Mouse (Mus musculus): ENCODE measurements around the gene Cradd. TPM values are rescaled to one million over a fixed set of nuclear protein-coding genes. Genes with fewer than 3 reads are reported as not detected.

Gene Cradd
- polyA plus RNA-seq, 1 experiment from 2014 or later = 13.0 TPM

DNA sequence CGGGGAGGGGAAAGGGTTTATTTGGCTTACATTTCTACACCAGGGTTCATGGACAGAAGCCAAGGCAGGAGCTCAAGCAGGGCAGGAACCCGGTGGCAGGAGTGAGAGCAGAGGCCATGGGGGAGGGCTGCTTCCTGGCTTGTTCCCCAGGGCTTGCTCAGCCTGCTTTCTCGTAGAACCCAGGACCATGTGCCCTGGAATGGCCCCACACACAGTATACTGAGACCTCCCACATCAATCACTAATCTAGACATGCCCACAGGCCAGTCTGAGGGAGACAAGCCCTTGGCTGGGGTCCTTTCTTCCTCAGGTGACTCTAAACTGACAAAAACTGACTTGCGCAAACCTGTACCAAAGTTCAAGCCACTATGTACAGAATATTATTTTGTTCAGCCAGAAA, 19.7 kb downstream of the Cradd start:
- no peak overlapping the region for H3K4me3 ChIP-seq (ENCODE audit: low read depth, low read length)
- H3K27ac ChIP-seq (ENCODE audit: low read length) = no peak overlapping the region
- H3K27me3 ChIP-seq (ENCODE audit: control insufficient read depth, insufficient read depth, low read length) = no peaks in the 10 kb centered on the region
- H3K9me3 ChIP-seq (ENCODE audit: control insufficient read depth, low read depth, low read length) = no peaks in the 10 kb centered on the region
- no peak for ATAC-seq (ENCODE audit: insufficient number of reproducible peaks, insufficient read depth, low FRiP score, low read depth)
- no peak overlapping the region for H3K4me2 ChIP-seq (replicated peaks; ENCODE audit: low read depth, low read length)
- WGBS = 43% methylated on average over 4 of the region's 4 CpGs
- H3K4me1 ChIP-seq (ENCODE audit: control insufficient read depth, insufficient read depth, low read length) = peaks cover 9% of the 10 kb centered on the region; the same call in 1 of the 2 replicates
- H3K9ac ChIP-seq (replicated peaks; ENCODE audit: low read depth, low read length) = no peak overlapping the region
- H3K36me3 ChIP-seq (ENCODE audit: control insufficient read depth, insufficient read depth, low read length) = no peaks in the 10 kb centered on the region

DNA sequence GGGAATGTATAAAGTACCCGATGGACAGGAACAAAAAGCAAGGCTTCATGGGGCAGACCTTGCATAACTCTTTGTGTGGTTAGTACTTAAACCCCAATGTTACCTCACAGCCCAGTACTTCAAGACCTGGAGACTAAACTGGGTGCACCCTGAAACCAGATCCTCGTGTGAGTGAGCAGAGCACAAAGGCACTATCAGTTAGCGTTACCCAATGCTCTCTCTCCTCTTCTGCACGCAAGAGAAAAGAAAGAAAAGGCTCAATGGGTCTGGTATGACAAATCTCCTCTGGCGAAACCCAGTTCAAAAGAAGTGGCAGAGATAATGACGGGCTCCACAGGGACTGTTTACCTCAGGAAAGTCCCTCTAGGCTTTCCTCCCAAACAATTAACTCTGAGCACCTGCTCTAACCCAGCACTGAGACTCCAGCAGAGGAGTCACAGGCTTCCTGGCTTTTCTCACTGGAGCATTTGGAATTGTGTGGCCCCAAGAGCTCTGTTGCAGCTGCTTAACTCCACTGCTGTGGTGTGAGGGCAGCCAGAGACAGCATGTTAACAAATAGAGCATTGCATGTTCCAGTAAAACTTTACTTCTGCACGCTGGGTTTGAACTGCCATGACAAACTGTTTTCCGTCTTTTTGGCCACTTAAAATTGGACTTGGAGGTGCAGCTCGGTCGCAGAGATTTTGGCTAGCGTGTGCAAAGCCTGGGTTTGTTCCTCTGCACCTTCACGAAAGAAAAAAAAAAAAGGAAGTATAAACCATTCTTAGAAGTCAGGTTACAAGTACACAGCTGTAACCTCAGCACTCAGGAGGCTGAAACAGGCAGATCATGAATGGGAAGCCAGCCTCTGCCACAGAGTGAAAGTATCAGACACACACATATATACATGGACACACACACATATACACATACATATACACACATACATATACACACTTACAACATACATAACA, 21.4 kb downstream of the Cradd start:
- no peak overlapping the region for H3K9ac ChIP-seq (replicated peaks; ENCODE audit: low read depth, low read length)
- H3K27me3 ChIP-seq (ENCODE audit: control insufficient read depth, insufficient read depth, low read length) = no peaks in the 10 kb centered on the region
- H3K36me3 ChIP-seq (ENCODE audit: control insufficient read depth, insufficient read depth, low read length) = no peaks in the 10 kb centered on the region
- no peak for ATAC-seq (ENCODE audit: insufficient number of reproducible peaks, insufficient read depth, low FRiP score, low read depth)
- H3K4me1 ChIP-seq (ENCODE audit: control insufficient read depth, insufficient read depth, low read length) = peaks cover 7% of the 10 kb centered on the region; the same call in 1 of the 2 replicates
- no peak overlapping the region for H3K27ac ChIP-seq (ENCODE audit: low read length)
- H3K4me3 ChIP-seq (ENCODE audit: low read depth, low read length) = no peak overlapping the region
- H3K9me3 ChIP-seq (ENCODE audit: control insufficient read depth, low read depth, low read length) = no peaks in the 10 kb centered on the region
- H3K4me2 ChIP-seq (replicated peaks; ENCODE audit: low read depth, low read length) = no peak overlapping the region
- 63% methylated on average over 12 of the region's 12 CpGs for WGBS

DNA sequence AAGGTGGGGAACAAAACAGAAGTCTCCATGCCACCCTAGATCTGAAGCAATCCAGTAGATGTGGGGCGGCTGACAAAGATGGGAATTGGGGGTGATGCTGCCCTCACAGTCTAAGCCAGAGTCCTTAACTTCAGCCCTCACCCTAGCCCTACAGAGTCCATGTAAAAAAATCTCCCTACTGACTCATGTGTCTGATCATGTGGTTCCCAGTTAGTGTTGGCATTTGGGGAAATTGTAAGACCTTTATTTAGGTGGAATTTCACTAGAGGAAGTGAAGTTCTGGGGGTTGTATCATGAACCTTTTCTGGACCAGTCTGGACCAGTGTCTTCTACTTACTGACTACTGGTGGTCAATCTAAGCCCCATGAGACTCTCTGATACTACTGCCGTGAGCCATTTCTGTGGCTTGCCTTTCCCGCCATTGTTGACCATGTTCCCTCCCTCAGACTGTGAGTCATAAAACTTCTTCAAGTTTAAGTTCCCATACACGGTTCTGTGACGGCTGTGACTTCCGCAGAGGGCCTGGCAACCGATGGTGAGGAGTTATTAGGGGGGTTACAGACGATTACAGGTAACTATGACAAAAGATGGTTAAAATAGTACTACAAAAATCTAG, 23.6 kb downstream of the Cradd start:
- ATAC-seq (ENCODE audit: insufficient number of reproducible peaks, insufficient read depth, low FRiP score, low read depth) = no peak
- no peaks in the 10 kb centered on the region for H3K9me3 ChIP-seq (ENCODE audit: control insufficient read depth, low read depth, low read length)
- no peak overlapping the region for H3K4me2 ChIP-seq (replicated peaks; ENCODE audit: low read depth, low read length)
- WGBS = 87% methylated on average over 8 of the region's 8 CpGs
- H3K27me3 ChIP-seq (ENCODE audit: control insufficient read depth, insufficient read depth, low read length) = no peaks in the 10 kb centered on the region
- no peak overlapping the region for H3K4me3 ChIP-seq (ENCODE audit: low read depth, low read length)
- no peaks in the 10 kb centered on the region for H3K36me3 ChIP-seq (ENCODE audit: control insufficient read depth, insufficient read depth, low read length)
- H3K4me1 ChIP-seq (ENCODE audit: control insufficient read depth, insufficient read depth, low read length) = peaks cover 8% of the 10 kb centered on the region; the same call in 1 of the 2 replicates
- H3K9ac ChIP-seq (replicated peaks; ENCODE audit: low read depth, low read length) = no peak overlapping the region
- H3K27ac ChIP-seq (ENCODE audit: low read length) = no peak overlapping the region

DNA sequence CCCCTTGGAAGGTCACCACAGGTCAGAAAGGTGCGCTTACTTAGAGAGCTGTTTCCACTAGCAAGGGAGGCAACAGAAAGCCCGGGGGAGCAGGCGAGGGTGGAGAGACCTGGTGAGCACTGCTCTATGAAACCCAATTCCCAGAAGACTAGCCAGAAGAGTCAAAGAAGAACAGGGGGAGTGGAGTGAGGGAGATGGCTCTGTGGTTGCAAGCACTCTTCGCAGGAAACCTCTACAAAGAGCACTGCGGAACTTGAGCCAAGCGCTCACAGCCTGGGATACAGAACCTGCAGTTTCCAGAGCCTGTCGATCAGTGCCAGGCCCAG, 24.2 kb downstream of the Cradd start:
- Histone ChIP-seq H3K36me3 (ENCODE audit: control insufficient read depth, insufficient read depth, low read length) (no peaks in the 10 kb centered on the region), H3K27me3 (ENCODE audit: control insufficient read depth, insufficient read depth, low read length) (no peaks in the 10 kb centered on the region), H3K4me1 (ENCODE audit: control insufficient read depth, insufficient read depth, low read length) (peaks cover 8% of the 10 kb centered on the region; the same call in 1 of the 2 replicates), H3K9me3 (ENCODE audit: control insufficient read depth, low read depth, low read length) (no peaks in the 10 kb centered on the region), H3K9ac (replicated peaks; ENCODE audit: low read depth, low read length) (no peak overlapping the region), H3K27ac (ENCODE audit: low read length) (no peak overlapping the region), H3K4me3 (ENCODE audit: low read depth, low read length) (no peak overlapping the region), H3K4me2 (replicated peaks; ENCODE audit: low read depth, low read length) (no peak overlapping the region)
- no peak for ATAC-seq (ENCODE audit: insufficient number of reproducible peaks, insufficient read depth, low FRiP score, low read depth)
- 77% methylated on average over 7 of the region's 7 CpGs for WGBS

DNA sequence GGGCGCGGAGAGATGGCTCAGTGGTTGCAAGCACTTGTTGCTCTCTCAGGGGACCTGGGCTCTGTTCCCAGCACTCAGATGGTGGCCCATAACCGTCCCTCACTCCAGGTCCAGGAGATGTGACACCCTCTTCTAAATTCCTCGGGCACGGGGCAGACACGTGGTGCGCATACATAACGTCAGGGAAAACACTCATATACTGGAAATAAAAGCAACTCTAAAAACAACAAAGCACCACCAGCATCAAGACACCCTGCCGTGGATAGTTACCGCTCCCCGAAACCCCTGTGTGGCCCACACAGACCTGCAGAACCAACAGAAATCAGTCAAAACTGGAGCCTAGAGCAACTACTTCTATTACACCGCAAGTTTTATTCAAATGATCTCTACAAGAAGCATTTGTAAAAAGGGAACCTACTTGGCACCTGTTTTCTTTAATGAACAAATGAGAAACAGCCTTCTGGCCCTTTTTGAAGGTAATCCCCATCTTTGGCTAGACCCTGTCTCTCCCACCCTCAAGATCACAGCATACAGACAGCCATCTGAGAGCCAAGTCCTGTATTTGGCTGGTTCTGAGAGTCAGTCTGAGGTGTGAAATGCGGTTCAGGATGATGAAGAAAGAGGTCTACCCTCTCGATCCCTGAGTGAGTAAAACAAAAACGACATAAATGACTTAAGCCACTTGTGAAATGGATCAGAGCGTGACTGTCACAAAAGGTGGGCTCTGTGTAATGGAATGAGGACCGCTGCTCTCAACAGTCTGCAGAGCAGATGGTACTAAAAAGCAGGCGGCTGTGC, 24.7 kb downstream of the Cradd start:
- no peak for ATAC-seq (ENCODE audit: insufficient number of reproducible peaks, insufficient read depth, low FRiP score, low read depth)
- 83% methylated on average over 18 of the region's 18 CpGs for WGBS

DNA sequence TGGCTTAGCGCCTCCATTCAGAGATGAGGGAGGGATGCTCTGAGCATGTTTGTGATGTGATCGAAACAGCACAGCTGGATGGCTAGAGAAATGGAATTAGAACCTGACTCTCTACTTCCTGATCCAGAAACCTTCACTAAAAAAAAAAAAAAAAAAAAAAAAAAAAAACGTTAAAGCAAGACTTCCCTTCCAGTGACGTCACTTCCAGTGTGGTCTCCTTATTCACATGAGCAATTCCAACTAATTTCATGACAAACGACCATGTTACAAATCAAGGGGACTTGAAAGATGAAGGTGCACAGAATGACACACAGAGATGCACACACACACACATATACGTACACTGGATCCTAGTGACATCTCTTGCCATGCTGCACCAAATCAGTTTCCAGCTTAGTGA, 25.4 kb downstream of the Cradd start:
- 86% methylated on average over 6 of the region's 6 CpGs for WGBS
- H3K4me3 ChIP-seq (ENCODE audit: low read depth, low read length) = no peak overlapping the region
- ATAC-seq (ENCODE audit: insufficient number of reproducible peaks, insufficient read depth, low FRiP score, low read depth) = no peak
- peaks cover 5% of the 10 kb centered on the region; the same call in 1 of the 2 replicates for H3K4me1 ChIP-seq (ENCODE audit: control insufficient read depth, insufficient read depth, low read length)
- H3K27ac ChIP-seq (ENCODE audit: low read length) = no peak overlapping the region
- no peaks in the 10 kb centered on the region for H3K27me3 ChIP-seq (ENCODE audit: control insufficient read depth, insufficient read depth, low read length)
- no peaks in the 10 kb centered on the region for H3K9me3 ChIP-seq (ENCODE audit: control insufficient read depth, low read depth, low read length)
- H3K9ac ChIP-seq (replicated peaks; ENCODE audit: low read depth, low read length) = no peak overlapping the region
- H3K36me3 ChIP-seq (ENCODE audit: control insufficient read depth, insufficient read depth, low read length) = no peaks in the 10 kb centered on the region
- H3K4me2 ChIP-seq (replicated peaks; ENCODE audit: low read depth, low read length) = no peak overlapping the region

More for the DNA sequence above, 24.7 kb downstream of the Cradd start:
- Histone ChIP-seq H3K27me3 (ENCODE audit: control insufficient read depth, insufficient read depth, low read length) (no peaks in the 10 kb centered on the region), H3K4me1 (ENCODE audit: control insufficient read depth, insufficient read depth, low read length) (peaks cover 6% of the 10 kb centered on the region; the same call in 1 of the 2 replicates), H3K4me3 (ENCODE audit: low read depth, low read length) (no peak overlapping the region), H3K27ac (ENCODE audit: low read length) (no peak overlapping the region), H3K36me3 (ENCODE audit: control insufficient read depth, insufficient read depth, low read length) (no peaks in the 10 kb centered on the region), H3K9me3 (ENCODE audit: control insufficient read depth, low read depth, low read length) (no peaks in the 10 kb centered on the region), H3K4me2 (replicated peaks; ENCODE audit: low read depth, low read length) (no peak overlapping the region), H3K9ac (replicated peaks; ENCODE audit: low read depth, low read length) (no peak overlapping the region)

DNA sequence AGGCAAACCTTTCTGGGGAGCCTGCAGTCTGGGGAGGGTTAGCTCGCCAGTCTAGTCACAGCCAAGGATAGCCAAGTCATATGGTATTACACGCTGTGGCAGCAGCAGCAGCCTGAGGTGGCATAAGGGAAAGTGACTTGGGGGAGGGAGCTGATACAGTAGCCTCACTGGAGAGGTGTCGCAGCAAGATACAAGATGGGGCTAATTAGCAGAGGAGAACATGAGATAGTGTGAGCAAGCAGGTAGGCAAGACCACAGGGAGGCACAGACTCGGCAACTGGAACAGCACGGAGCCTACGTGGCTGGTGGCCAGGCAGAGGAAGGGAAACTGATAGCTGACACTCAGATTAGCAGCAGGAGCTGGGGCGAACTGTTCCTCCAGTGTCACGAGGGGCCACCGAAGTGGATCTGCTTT, 26.2 kb downstream of the Cradd start:
- WGBS = 74% methylated on average over 9 of the region's 9 CpGs
- no peak overlapping the region for H3K4me3 ChIP-seq (ENCODE audit: low read depth, low read length)
- H3K4me2 ChIP-seq (replicated peaks; ENCODE audit: low read depth, low read length) = no peak overlapping the region
- ATAC-seq (ENCODE audit: insufficient number of reproducible peaks, insufficient read depth, low FRiP score, low read depth) = no peak
- no peaks in the 10 kb centered on the region for H3K27me3 ChIP-seq (ENCODE audit: control insufficient read depth, insufficient read depth, low read length)
- no peaks in the 10 kb centered on the region for H3K9me3 ChIP-seq (ENCODE audit: control insufficient read depth, low read depth, low read length)
- peaks cover 5% of the 10 kb centered on the region; the same call in 1 of the 2 replicates for H3K4me1 ChIP-seq (ENCODE audit: control insufficient read depth, insufficient read depth, low read length)
- no peaks in the 10 kb centered on the region for H3K36me3 ChIP-seq (ENCODE audit: control insufficient read depth, insufficient read depth, low read length)
- H3K27ac ChIP-seq (ENCODE audit: low read length) = no peak overlapping the region
- H3K9ac ChIP-seq (replicated peaks; ENCODE audit: low read depth, low read length) = no peak overlapping the region

DNA sequence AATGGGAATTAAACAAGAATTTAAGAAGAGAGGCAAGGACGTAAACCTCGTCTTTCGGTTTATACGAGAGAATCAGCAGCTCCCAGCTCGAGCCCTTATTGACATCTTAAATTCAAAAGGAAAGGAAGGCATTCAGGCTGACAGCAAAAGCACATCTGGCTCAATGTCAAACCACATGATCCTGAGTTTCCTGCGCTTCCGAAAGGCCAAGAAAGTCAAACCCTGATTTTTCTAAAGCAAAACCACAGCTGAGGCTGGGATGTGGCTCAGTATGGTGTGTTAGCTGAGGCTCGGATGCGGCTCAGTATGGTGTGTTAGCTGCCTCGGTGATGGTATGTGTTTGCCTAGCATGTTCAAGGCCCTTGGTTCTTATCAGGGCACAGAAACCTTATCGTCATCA, 26.9 kb downstream of the Cradd start:
- WGBS = 44% methylated on average over 11 of the region's 11 CpGs
- Histone ChIP-seq H3K27ac (ENCODE audit: low read length) (no peak overlapping the region), H3K4me2 (replicated peaks; ENCODE audit: low read depth, low read length) (no peak overlapping the region), H3K4me1 (ENCODE audit: control insufficient read depth, insufficient read depth, low read length) (peaks cover 5% of the 10 kb centered on the region; the same call in 1 of the 2 replicates), H3K27me3 (ENCODE audit: control insufficient read depth, insufficient read depth, low read length) (no peaks in the 10 kb centered on the region), H3K36me3 (ENCODE audit: control insufficient read depth, insufficient read depth, low read length) (no peaks in the 10 kb centered on the region), H3K9ac (replicated peaks; ENCODE audit: low read depth, low read length) (no peak overlapping the region), H3K9me3 (ENCODE audit: control insufficient read depth, low read depth, low read length) (no peaks in the 10 kb centered on the region), H3K4me3 (ENCODE audit: low read depth, low read length) (no peak overlapping the region)
- no peak for ATAC-seq (ENCODE audit: insufficient number of reproducible peaks, insufficient read depth, low FRiP score, low read depth)
